Mouse (Mus musculus) left cerebral cortex, postnatal 36 days (tissue): ENCODE measurements around the gene 1700001C19Rik. TPM values are rescaled to one million over a fixed set of nuclear protein-coding genes. Genes with fewer than 3 reads are reported as not detected.
"Not testable (repeated sequence)": the region's sequence is repeated elsewhere in the genome, so short reads cannot be mapped to it uniquely, and the experiment has no call there.

Experiments used
- DNase-seq, 2 experiments: peaks; one replicate each; pipeline ENCODE4 v3.0.0; 2021 to 2022; ENCODE audit warnings: low spot score in 2 of 2, mixed read lengths in 1 of 2
- intact Hi-C: fragments of 180-260 bp; cut with DNase I; formaldehyde crosslinking; loops from one replicate; pipeline ENCODE4 v1.15.1; 2025
- total RNA-seq, 2 experiments: library from RNA; stranded (reverse); gene quantifications; 2 replicates each; pipeline ENCODE4 v1.2.3; 2021

Gene 1700001C19Rik
- total RNA-seq, 2 experiments from 2014 or later, result not detected

DNA sequence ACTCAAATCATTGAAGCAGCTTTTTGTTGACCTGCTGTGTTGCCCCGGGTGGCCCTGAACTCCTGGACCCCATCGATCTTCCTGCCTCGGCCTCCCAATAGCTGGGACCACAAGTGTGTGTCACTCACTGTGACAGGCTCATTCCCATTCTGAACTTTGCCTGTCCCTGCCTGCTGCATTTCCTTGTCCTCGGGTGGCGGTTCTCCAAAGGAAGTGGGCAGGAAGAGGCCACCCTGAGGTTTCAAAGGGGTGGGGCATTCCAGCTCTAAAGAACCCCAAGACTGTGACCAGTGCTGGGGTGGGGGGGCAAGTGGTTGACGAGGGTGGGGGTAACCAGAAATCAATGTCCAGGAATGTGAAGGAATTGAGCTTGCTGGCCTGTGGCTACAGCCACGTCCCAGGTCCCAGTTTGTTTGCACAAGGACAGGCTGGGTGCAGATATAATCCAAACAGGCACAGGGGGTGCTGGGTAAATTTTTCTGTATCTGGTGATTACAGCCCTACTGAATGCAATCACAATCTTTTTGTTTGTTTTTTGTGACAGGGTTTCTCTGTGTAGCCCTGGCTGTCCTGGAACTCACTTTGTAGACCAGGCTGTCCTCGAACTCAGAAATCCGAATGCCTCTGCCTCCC lies 2.3 kb upstream of the 1700001C19Rik start:
- no peak for DNase-seq
- intact Hi-C loops, result no loop called here

DNA sequence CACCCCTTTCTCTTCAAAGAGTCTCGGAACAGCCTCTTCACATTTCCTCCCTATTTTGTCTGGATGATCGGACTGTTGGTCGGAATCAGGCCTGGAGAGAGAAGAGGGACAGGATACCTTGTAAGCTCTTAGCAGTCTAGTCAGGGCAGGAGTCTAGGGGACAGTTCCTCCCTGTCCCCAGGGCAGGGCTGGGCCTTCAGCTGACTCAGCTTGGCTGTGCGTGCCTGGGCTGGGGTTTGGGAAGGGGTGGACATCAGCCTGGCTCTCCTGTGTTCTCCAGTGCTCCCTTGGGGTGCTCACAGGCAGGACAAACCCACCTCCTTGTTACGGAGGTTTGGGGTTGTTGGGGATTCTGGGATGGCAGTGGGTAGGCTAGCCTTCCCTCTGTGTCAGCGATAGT lies 1.4 kb upstream of the 1700001C19Rik start:
- DNase-seq, result no peak
- intact Hi-C loops, result no loop called here

DNA sequence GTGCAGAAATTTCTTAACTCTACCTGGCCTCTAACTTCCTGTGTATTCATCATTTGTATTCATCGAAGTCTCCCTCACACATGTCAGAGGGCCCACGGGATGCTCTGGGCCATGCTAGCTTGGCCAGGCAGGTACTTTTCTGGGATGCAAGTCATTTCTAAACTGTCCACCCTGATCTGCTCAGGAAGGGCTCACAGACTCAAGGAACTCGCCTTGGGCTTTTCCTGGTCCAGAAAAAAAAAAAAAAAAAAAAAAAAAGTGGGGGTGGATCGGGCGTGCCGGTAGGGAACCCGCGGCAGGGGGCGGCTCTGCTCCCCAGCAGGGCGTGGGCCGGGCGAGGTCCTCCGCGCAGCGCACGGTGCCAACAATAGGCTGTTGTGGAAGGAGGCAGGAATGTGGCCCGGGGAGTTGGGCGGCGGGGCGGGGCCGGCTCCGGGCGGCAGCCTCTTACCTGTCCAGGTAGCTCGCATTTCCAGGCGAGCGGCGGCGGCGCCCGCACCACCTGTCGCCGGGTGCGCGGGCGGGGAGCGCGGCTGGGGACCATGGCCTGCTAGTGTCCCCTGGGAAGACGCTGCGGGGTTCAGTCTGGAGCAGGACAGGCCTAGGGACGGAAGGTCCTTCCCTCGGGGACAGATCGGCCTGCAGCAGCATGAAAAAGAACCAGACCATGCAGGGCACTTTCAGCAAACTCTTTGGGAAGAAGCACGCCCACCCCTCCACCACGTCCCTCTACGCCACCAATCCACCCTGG lies 845 bp downstream of the 1700001C19Rik start, which contains the start of gene AI661453:
Gene AI661453, plus strand, starts transcription at position 460 of the 751 bp plus-strand sequence.
- no peak for DNase-seq
- intact Hi-C loops, result no loop called here

DNA sequence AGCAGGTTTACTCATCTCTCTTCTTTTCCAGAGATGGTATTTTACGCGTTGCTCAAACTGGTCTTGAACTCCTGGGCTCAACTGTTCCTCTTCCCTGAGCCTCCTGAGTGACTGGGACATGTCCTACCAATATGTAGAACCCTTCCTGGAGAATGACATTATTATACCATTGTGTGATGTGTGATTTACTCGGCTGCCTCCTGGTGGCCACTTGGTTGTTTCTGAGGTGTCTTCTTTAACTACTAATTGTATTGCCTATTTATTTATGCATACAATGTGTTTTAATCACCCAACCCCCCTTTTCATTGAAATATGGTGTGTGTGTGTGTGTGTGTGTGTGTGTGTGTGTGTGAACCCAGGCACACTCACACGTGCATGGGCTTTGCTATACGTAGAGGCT lies 6.4 kb downstream of the 1700001C19Rik start:
- intact Hi-C loops, result no loop called here
- DNase-seq, result no peak

DNA sequence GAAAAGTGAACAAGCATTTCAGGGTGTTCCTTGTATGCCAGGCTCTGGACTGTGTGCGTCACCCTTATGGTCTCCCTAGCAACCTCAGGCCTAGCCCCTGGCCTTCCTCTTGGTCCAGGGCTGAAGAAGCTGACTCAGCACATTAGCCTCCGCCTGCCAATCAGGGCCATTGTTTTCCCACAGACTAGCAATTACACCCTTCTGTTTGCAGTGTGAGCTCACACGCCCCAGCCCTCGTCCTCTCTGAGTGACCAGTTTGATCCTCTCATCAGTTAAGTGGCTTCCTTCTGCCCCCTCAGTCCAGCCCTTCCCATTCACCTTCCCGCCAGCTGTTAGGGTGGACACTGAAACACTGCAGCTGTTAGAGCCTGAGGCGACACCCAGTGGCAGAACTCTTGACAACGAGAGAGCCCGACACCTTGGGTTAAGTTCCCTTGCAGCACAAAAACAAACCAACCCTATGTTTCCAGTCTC lies 8.3 kb downstream of the 1700001C19Rik start:
- intact Hi-C loops, result no loop called here

DNA sequence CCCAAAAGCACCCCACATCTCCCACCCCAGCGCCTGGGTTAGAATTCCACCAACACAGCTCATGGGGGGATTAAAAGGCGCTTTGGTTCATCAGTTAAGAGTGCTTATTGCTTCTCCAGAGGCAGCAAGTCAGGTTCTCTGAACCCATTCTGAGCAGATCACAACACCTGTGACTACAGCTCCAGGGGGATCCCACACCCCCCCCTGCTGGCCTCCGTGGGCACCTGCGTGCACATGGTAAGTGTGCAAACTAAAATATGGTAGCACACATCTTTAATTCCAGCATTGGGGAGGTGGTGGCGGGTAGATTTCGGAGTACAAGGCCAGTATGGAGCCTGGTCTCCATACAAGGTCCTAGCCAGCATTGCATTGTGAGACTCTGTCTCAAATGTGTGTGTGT lies 9.9 kb downstream of the 1700001C19Rik start:
- DNase-seq, result no peak
- intact Hi-C loops, result no loop called here

More for the DNA sequence above, 8.3 kb downstream of the 1700001C19Rik start:
- DNase-seq, result no peak

DNA sequence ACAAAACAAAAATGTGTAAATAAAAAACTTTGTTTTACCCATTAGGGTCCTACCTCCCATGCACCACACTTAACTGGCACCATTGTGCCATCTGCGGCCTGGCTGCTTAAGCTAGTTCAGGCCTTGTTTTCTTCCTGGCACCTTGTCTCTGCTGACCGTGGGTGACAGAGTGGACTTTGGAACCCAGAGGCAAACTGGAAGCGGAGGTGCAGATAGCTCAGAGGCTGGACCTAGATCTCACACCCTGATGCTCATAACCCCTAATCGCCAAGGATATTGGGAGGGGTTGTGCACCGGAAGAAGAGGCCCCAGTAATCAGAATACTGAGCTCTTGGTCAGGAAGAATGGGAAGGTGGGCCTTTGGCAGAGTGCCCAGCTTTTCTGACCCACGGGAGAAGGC lies 13.0 kb downstream of the 1700001C19Rik start:
- intact Hi-C loops, result no loop called here
- no peak for DNase-seq

DNA sequence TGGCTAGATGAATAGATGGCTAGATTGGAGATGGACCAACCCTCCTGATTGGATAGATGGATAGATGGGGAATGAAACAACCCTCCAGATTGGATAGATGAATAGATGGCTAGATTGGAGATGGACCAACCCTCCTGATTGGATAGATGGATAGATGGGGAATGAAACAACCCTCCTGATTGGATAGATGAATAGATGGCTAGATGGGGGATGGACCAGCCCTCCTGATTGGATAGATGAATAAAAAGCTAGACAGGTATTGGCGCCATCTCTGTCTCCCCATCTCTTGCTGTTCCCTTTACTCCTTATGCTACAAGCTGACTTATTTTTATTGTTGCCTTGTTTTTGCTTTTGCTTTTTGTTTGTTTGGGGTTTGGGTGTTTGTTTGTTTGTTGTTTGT lies 14.6 kb downstream of the 1700001C19Rik start:
- DNase-seq, intact Hi-C loops: not testable (repeated sequence)

DNA sequence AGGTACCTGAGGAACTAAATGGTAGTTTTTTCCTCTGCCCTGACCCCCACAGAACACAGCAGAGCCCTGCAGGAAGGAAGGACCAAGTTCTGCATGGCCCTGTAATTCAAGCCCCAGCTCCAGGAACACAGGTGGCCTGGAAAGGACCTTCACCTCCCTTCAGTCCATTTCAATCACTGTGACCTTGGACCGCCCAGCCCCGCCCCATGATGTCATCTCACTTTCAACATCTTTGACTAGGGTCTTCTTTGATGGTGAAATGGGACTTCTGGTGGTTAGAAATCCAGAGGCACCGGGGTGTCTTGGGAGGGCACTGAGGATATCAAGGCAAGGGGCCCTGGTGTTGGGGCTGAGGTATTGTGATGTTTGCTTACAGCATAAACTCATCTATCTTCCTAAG lies 15.6 kb downstream of the 1700001C19Rik start:
- DNase-seq, result no peak
- intact Hi-C loops, result no loop called here

DNA sequence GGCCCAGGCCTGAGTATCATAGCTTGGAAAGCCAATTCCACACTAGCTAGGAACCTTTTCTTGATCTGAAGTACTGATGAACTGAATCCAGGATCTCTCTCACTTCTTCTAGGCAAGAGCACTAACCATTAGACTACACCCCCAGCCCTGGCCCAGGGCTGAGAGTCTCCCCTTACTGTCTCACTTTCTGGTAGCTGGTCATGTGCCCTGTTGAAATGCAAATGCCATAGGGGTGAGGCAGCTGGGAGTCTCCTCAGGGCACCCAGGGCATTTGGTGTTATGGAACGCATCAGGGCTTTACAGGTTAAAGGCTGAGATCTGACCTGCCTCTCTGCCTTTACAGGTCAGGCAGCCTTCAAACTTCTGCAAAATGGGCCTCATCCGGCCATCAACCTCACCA lies 17.0 kb downstream of the 1700001C19Rik start:
- DNase-seq, result no peak
- intact Hi-C loops, result no loop called here

DNA sequence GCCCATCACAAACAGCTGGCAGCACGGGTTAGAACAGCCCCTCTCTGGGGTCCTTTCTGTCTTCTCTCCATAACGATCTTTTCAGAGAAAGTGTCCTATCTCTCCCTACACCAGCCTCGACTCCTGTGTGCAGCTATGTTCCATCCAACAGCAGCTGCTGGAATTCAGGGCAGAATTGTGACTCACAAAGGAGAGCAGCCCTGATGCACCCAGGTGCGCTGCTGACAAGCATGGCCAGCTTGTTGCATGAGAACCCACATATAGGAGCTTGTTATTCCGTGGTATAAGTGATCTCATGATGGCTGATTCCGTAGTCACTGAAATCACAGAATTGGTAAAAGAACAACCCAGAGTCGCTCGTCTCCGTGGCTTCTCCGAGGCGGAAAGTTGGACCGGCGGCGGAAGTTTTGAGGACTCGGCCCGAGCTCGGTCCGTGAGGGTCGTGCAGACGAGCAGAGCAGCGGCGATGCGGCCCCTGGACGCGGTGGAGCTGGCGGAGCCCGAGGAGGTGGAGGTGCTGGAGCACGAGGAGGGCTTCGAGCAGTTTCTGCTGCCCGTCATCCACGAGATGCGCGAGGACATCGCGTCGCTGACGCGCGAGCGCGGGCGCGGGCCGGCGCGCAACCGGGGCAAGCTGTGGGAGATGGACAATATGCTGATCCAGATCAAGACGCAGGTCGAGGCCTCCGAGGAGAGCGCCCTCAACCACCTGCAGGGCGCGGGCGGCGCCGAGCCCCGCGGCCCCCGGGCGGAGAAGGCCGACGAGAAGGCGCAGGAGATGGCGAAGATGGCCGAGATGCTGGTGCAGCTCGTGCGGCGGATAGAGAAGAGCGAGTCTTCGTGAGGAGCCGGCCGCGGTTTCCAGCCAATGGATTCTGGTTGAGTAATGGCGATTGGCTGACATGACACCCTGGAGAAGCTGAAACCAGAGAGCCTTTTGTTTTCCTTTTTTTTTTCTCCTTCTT lies 27.0 kb downstream of the 1700001C19Rik start:
- DNase-seq, result peak; percentile 24 to 37
- intact Hi-C loops, result not testable (repeated sequence)

DNA sequence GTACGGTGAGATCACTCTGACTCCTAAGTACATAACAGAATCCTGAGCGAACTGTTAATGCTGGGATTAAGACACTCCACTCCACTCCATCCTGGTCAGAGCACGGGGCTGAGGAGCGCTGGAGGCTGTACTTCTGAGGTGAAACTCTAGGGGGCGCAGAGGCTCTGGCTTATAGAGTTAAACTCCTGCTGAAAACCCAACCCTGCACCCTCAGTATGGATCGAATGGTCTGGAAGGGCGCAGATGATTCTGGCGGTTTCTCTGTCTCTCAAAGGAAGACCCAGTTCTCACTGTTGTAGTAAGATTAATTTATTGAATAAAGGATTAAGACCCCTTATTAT lies 28.6 kb downstream of the 1700001C19Rik start:
- DNase-seq, result peak in 1 of 2 experiments; percentile 10
- intact Hi-C loops, result no loop called here

DNA sequence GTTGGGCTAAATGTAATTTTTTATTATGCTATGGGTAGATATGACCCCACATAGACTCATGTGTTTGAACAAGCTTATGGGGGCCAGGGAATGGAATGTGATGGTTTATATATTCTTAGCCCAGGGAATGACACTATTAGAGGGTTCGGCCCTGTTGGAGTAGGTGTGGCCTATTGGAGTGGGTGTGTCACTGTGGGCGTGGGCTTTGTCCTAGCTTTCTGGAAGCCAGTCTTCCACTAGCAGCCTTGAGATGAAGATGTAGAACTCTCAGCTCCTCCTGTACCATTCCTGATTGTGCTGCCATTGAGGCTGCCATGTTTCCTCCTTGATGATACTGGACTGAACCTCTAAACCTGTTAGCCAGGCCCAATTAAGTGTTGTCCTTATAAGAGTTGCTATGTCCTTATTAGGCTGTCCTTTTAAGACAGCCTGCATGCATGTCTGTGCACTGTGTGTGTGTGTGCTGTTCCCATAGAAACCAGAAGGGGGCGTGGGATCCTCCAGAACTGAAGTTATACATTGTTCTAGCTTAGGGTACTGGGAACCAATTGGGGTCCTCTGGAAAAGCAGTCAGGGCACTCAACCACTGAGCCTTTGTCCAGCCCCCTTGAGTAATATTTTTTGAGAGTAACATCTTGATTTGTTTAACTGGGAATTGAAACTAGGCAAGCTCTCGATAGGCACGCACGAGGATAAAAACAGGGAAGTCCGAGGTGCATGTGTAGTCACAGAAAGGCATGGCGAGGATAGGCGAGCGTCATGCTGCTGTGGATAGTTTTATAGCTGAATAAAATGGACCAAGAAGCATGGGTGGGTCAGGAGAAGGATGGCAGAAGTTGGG lies 29.2 kb downstream of the 1700001C19Rik start:
- intact Hi-C loops, result no loop called here
- DNase-seq, result no peak

DNA sequence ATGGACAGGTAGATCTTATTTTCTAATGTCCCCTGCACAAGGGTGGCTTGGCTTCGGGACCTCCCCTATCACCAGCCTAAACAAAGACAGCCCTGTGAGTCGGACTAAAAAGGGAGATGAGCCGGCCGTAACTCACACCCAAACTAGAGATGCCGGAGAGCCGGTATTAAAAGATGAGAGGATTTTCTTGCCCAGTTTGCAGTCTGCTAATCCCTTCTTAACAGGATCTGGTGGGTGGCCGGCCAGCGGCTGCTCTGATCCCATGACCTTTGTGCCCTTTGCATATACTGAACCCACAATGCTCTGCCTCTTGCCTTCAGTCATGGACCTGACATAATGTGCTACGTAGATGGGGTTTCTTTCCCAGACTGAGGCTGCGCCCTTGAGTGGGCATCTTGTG lies 36.7 kb downstream of the 1700001C19Rik start, which contains the start of gene Guca1a:
Gene Guca1a, minus strand, starts transcription at position 134 of the 400 bp plus-strand sequence.
- intact Hi-C loops, result no loop called here
- DNase-seq, result no peak

DNA sequence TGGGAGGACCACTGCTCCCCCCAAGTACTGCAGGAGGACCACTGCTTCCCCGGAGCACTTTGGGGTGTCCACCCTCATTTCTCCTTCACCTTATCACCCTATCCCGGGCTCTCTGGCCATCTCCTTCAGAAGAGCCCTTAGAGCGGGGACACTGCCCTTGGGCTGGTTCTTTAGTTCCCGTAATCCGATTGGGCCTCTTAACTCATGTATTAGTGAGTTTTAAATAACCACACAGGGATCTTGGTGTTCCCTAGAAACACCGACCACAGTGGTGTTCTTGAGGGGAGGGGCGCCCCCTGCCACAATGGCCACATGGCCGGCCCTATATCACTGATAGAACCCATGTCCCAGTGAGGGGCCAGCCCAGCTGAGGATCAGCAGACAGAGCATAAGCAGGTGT lies 38.1 kb downstream of the 1700001C19Rik start:
- intact Hi-C loops, result no loop called here
- no peak for DNase-seq

DNA sequence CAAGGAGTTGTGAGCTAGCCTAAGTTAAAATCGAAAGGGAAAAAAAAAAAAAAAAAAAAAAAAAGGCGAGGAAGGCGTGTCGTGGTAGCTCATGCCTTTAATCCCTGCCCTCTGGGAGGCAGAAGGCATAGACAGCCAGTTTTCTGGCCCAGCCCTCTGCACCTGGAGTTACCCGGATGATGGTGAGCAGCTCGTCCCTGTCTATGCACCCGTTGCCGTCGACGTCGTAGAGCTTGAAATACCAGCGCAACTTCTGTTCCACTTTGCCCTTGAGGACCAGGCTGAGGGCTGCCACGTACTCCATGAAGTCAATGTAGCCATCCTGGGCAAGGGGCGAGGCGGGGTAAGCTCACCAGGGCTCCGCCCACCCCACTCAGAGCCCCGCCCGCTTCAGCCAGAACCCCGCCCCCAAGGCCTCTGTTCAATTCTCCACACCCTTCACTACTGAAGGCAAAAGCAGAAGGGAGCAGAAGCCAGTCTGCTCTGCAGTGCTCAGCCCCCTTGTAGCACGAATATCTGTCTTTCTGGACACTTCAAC lies 41.7 kb downstream of the 1700001C19Rik start:
- intact Hi-C loops, result no loop called here
- peak in 1 of 2 experiments; percentile 4 for DNase-seq

DNA sequence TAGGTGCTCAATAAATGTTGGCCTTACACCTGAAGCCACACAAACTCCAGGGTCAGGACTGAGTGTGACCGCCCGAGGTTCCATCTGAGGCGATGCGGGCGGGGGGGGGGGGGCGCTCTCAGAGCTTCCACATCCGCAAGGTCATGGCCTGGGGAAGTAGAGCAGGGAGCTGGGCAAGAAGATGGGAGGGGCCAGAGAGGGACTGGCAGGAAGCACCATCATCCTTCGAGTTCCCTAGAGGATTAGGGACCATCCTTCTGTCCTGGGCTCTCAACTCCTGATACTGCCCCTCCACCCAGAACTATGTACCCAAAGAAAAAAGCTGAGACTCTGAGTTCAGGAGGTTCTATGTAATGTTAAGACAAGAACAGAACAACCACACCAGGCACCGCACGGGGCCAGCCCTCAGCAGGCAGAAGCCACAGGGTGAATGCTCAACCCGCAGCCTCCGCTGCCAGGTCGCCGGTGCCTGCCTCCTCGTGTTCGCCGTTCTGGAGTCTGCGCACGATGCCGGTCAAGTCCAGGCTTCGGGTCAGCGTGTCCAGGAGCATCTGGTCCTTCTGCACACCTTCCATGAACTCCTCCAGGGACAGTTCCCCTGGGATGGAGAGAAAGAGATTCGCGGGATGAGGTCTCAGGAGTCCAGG lies 42.8 kb downstream of the 1700001C19Rik start:
- intact Hi-C loops, result no loop called here

DNA sequence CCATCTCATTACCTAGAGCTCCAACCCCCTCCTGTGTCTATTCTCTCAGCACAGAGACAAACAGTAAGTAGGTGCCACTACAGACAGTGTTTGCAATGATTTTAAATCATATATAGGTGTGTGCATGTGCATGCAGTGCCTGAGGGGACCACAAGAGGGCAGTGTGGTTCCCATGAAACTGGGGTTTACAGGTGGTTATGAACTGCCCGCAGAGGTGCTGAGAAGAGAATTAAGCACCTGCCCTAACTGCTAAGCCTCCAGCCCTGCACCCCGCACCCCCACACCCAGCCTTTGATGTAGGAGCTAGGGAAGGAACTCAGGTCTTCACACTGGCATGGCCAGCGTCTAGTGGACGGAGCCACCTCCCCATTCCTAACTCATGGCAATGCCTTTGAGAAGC lies 50.5 kb downstream of the 1700001C19Rik start:
- no peak for DNase-seq
- intact Hi-C loops, result no loop called here

More for the DNA sequence above, 42.8 kb downstream of the 1700001C19Rik start:
- DNase-seq, result no peak
